Mouse (Mus musculus): ENCODE results near the gene Tnfrsf21. TPM values are rescaled to one million over a fixed set of nuclear protein-coding genes. Genes with fewer than 3 reads are reported as not detected.

The Tnfrsf21 gene
- polyA plus RNA-seq, 1 experiment: 178 TPM

DNA sequence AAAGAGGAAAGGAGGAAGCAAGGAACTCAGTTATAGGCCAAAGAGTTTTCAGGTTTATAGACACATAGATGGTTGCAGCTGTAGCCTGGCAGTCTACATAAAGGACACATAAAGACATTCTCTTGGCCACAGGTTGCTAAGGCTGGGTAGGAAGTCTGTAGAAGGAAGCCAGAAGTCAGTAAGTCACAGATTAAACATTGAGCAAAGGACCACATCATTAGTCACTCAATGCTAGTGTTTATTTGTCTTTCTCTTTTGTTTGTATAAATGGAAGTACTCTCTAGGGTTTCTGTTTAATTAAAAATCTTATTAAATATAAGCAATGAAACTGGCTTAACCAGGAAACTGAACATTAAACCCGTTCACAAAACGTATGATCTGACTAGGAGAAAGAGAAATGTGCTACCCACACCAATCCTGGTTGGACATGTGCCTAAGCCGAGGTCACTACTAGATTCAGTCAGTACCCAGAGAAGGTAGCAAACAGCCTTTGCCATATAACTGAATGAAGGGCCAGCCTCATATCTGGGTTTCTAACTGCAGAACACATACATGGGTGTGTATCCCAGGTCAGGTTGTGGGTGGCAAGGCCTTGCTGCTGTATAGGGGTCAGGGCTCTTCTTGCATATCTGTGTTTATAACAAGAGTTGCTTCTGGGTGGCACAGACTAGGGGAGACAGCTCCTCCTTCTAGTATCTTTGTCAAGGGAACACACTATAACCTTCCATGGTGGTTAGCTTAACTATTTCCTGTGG, 113.9 kb downstream of the Tnfrsf21 start:
- peaks cover 3% of the 10 kb centered on the region; the same call in 1 of the 2 replicates for H3K4me1 ChIP-seq (ENCODE audit: control insufficient read depth, insufficient read depth, low read length)
- 58% methylated on average over 3 of the region's 3 CpGs for WGBS
- no peak for DNase-seq
- H3K27ac ChIP-seq (ENCODE audit: insufficient read depth, low read depth, low read length): no peak overlapping the region
- no peaks in the 10 kb centered on the region for H3K27me3 ChIP-seq (replicated peaks; ENCODE audit: control insufficient read depth, insufficient read depth, low read length)
- TF ChIP-seq CTCF (conservative IDR thresholded peaks at IDR 0.05; ENCODE audit: insufficient read depth, insufficient read length, low read depth, low read length): no peak
- no peak for TF ChIP-seq POLR2A (IDR thresholded peaks at IDR 0.05; ENCODE audit: low read depth, low read length)
- H3K36me3 ChIP-seq (ENCODE audit: control insufficient read depth, insufficient read depth, low read length): no peaks in the 10 kb centered on the region
- H3K4me3 ChIP-seq (ENCODE audit: insufficient read depth, low read depth, low read length): no peak overlapping the region

DNA sequence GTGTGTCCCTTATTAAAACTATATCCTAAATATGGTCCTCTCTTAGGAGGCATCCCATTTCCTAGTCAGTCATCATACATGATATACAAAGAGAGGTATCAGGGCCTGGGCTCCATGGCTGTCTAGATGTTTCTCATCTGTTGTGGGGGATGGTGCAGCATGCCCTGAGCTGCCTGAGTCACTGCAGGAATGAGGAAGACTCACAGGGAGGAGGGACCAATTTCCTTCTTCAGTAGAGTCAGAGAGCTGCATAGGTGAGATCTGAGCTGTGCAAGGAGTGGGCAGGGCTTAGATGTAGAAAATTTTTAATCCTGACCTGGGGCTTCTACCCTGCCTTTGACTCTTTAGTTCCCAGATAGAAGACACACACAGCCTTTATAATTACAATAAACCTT, 114.5 kb downstream of the Tnfrsf21 start:
- H3K4me3 ChIP-seq (ENCODE audit: insufficient read depth, low read depth, low read length): no peak overlapping the region
- no peak for TF ChIP-seq POLR2A (IDR thresholded peaks at IDR 0.05; ENCODE audit: low read depth, low read length)
- TF ChIP-seq CTCF (conservative IDR thresholded peaks at IDR 0.05; ENCODE audit: insufficient read depth, insufficient read length, low read depth, low read length): no peak
- H3K27me3 ChIP-seq (replicated peaks; ENCODE audit: control insufficient read depth, insufficient read depth, low read length): no peaks in the 10 kb centered on the region
- no peak overlapping the region for H3K27ac ChIP-seq (ENCODE audit: insufficient read depth, low read depth, low read length)
- peaks cover 6% of the 10 kb centered on the region; the same call in 1 of the 2 replicates for H3K4me1 ChIP-seq (ENCODE audit: control insufficient read depth, insufficient read depth, low read length)
- no peak for DNase-seq
- no peaks in the 10 kb centered on the region for H3K36me3 ChIP-seq (ENCODE audit: control insufficient read depth, insufficient read depth, low read length)

DNA sequence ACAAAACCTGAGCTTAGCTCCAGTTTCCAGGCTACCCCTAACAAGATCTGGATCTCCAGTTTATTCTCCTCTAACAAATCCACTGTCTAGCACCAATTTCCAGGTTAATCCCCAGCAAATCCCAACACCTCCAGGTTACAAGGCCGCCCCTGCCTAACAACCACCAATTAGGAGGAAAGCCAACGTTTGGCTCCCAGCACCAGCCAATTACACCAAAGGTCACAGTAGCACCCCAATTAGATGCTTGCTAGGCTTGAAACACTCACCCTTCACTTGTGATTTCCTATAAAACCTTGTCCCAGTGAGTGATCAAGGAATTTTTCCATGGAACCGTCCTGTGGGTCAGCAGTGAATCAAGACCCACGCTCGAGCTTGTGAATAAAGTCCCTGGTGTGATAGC, 116.1 kb downstream of the Tnfrsf21 start:
- WGBS: 84% methylated on average over 5 of the region's 5 CpGs

DNA sequence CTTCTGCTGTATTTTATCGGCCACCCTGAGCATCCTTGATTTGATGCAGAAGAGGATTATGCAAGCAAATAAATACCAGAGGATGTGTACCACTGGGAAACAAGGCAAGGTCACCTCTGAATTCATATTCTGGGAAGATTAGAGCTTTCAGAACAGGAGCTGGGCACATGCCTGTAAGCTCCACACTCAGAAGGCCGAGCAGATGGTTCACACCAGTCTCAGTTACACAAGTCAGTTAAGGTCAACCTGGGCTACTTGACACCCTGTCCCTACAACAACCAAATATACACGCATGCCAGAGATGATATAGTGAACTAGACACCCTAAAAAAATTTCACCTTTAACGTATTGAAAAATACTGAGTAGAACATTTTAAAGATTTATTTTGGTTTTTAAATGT, 116.8 kb downstream of the Tnfrsf21 start:
- no peak for DNase-seq
- no peaks in the 10 kb centered on the region for H3K36me3 ChIP-seq (ENCODE audit: control insufficient read depth, insufficient read depth, low read length)
- no peak overlapping the region for H3K4me3 ChIP-seq (ENCODE audit: insufficient read depth, low read depth, low read length)
- no peak for TF ChIP-seq POLR2A (IDR thresholded peaks at IDR 0.05; ENCODE audit: low read depth, low read length)
- no peak for TF ChIP-seq CTCF (conservative IDR thresholded peaks at IDR 0.05; ENCODE audit: insufficient read depth, insufficient read length, low read depth, low read length)
- 91% methylated on average over 4 of the region's 4 CpGs for WGBS
- no peak overlapping the region for H3K27ac ChIP-seq (ENCODE audit: insufficient read depth, low read depth, low read length)
- peaks cover 6% of the 10 kb centered on the region; the same call in 1 of the 2 replicates for H3K4me1 ChIP-seq (ENCODE audit: control insufficient read depth, insufficient read depth, low read length)
- H3K27me3 ChIP-seq (replicated peaks; ENCODE audit: control insufficient read depth, insufficient read depth, low read length): no peaks in the 10 kb centered on the region

More for the DNA sequence above, 116.1 kb downstream of the Tnfrsf21 start:
- Histone ChIP-seq H3K27me3 (replicated peaks; ENCODE audit: control insufficient read depth, insufficient read depth, low read length) (no peaks in the 10 kb centered on the region), H3K36me3 (ENCODE audit: control insufficient read depth, insufficient read depth, low read length) (no peaks in the 10 kb centered on the region), H3K4me3 (ENCODE audit: insufficient read depth, low read depth, low read length) (no peak overlapping the region), H3K4me1 (ENCODE audit: control insufficient read depth, insufficient read depth, low read length) (peaks cover 6% of the 10 kb centered on the region; the same call in 1 of the 2 replicates), H3K27ac (ENCODE audit: insufficient read depth, low read depth, low read length) (no peak overlapping the region)
- no peak for TF ChIP-seq CTCF (conservative IDR thresholded peaks at IDR 0.05; ENCODE audit: insufficient read depth, insufficient read length, low read depth, low read length)
- TF ChIP-seq POLR2A (IDR thresholded peaks at IDR 0.05; ENCODE audit: low read depth, low read length): no peak
- DNase-seq: no peak

DNA sequence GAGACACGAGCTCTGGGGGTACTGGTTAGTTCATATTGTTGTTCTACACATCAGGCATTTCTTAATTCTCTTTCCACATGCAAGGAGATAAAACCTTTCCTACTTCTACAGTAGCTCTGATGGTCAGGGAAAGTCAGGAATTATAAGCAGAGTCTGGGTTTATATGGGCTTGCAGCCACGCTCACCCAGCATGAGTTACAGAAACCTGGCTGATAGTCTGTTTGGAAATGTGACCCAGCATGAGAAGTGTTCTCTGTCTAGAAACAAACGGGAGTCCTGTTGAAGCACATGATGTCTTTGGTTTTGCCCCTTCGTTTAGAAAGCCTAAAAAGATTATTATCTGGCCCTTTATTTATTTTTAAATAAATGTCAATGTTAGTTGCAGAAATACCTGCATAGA, 118.6 kb downstream of the Tnfrsf21 start:
- H3K36me3 ChIP-seq (ENCODE audit: control insufficient read depth, insufficient read depth, low read length): no peaks in the 10 kb centered on the region
- TF ChIP-seq CTCF (conservative IDR thresholded peaks at IDR 0.05; ENCODE audit: insufficient read depth, insufficient read length, low read depth, low read length) (no peak), POLR2A (IDR thresholded peaks at IDR 0.05; ENCODE audit: low read depth, low read length) (no peak)
- no peak overlapping the region for H3K27ac ChIP-seq (ENCODE audit: insufficient read depth, low read depth, low read length)
- DNase-seq: no peak
- 68% methylated on average over 4 of the region's 4 CpGs for WGBS
- no peaks in the 10 kb centered on the region for H3K27me3 ChIP-seq (replicated peaks; ENCODE audit: control insufficient read depth, insufficient read depth, low read length)
- no peak overlapping the region for H3K4me3 ChIP-seq (ENCODE audit: insufficient read depth, low read depth, low read length)
- peaks cover 6% of the 10 kb centered on the region; the same call in 1 of the 2 replicates for H3K4me1 ChIP-seq (ENCODE audit: control insufficient read depth, insufficient read depth, low read length)

DNA sequence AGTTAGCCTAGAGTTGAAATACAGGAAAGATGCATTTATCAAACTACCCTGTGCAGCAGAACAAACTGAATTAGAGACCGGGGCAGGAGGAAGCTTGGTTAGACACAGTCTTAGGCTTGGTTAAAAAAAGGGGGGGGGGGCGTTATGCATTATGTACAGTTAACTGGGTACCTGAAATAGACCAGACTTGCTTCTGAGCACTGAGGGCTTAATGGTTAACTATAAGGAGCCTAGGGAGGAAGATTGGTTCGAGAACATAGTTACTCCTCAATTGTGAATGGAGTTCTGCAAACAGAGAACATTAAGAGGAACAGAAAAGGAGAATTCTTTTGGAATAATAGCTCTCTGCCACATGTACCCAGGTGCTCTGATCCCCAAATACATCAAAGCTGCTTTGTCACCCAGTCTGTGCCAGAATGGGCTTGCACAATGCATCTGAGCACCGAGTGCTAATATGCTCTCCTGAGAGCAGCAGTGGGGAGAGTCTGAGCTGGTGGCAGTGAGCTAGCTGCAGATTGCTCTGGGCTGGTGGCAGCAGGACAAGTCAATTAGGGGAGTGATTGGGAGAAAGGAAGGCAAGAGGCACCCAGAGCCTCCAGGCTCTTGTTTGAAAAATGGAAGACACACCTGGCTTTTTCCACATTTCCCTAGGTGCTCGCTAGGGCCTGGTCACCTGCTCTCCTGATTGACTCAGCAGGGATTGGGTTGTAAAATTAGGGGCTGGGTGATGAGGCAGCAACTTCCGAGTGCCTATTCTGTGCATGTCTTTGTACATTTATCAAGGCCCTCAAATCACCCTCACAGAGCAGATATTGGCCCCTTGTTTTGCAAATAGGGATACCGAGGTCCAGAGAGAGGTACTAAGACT, 119.3 kb downstream of the Tnfrsf21 start:
- DNase-seq: no peak
- H3K27ac ChIP-seq (ENCODE audit: insufficient read depth, low read depth, low read length): no peak overlapping the region
- WGBS: 54% methylated on average over 7 of the region's 7 CpGs

DNA sequence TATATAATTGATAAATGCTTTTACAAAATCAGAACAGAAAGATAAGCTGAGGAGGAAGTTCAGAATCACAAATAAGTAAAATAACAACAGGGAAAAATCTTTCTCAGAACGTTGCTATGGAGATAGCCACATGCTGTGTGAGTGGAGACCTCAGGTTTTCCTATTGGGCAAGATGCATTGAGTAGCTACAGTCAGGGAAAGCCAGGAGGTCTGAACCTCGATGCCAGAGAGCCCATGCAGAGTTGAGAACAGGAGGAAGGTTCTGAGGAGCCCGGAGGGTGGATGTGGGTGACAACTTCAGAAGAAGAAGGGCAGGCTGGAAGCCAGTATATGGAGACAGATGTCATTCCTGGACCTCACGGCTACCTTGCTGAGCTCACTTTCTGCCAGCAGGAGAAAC, 120.4 kb downstream of the Tnfrsf21 start:
- H3K27me3 ChIP-seq (replicated peaks; ENCODE audit: control insufficient read depth, insufficient read depth, low read length): no peaks in the 10 kb centered on the region
- 67% methylated on average over 4 of the region's 4 CpGs for WGBS
- no peaks in the 10 kb centered on the region for H3K36me3 ChIP-seq (ENCODE audit: control insufficient read depth, insufficient read depth, low read length)
- peaks cover 3% of the 10 kb centered on the region; the same call in 1 of the 2 replicates for H3K4me1 ChIP-seq (ENCODE audit: control insufficient read depth, insufficient read depth, low read length)
- H3K4me3 ChIP-seq (ENCODE audit: insufficient read depth, low read depth, low read length): no peak overlapping the region
- TF ChIP-seq POLR2A (IDR thresholded peaks at IDR 0.05; ENCODE audit: low read depth, low read length): no peak
- no peak for TF ChIP-seq CTCF (conservative IDR thresholded peaks at IDR 0.05; ENCODE audit: insufficient read depth, insufficient read length, low read depth, low read length)
- H3K27ac ChIP-seq (ENCODE audit: insufficient read depth, low read depth, low read length): no peak overlapping the region
- DNase-seq: no peak

More for the DNA sequence above, 119.3 kb downstream of the Tnfrsf21 start:
- TF ChIP-seq POLR2A (IDR thresholded peaks at IDR 0.05; ENCODE audit: low read depth, low read length) (no peak), CTCF (conservative IDR thresholded peaks at IDR 0.05; ENCODE audit: insufficient read depth, insufficient read length, low read depth, low read length) (no peak)
- H3K36me3 ChIP-seq (ENCODE audit: control insufficient read depth, insufficient read depth, low read length): no peaks in the 10 kb centered on the region
- H3K27me3 ChIP-seq (replicated peaks; ENCODE audit: control insufficient read depth, insufficient read depth, low read length): no peaks in the 10 kb centered on the region
- H3K4me3 ChIP-seq (ENCODE audit: insufficient read depth, low read depth, low read length): no peak overlapping the region
- H3K4me1 ChIP-seq (ENCODE audit: control insufficient read depth, insufficient read depth, low read length): peaks cover 3% of the 10 kb centered on the region; the same call in 1 of the 2 replicates
